Mouse (Mus musculus) heart, embryonic 11.5 days (tissue): ENCODE measurements around the gene Elobl. TPM values are rescaled to one million over a fixed set of nuclear protein-coding genes. Genes with fewer than 3 reads are reported as not detected.
"Not testable (repeated sequence)": the region's sequence is repeated elsewhere in the genome, so short reads cannot be mapped to it uniquely, and the experiment has no call there.

Source experiments
- ATAC-seq: fragments of 200-750 bp; cut with Nextera tagmentation; replicated peaks from 2 replicates; pipeline ENCODE4 v1.8.0; 2017; ENCODE audit warnings: moderate library complexity; ENCODE audit not compliant: insufficient number of reproducible peaks, low FRiP score, low TSS enrichment
- H3K27ac ChIP-seq: fragments of 300-500 bp; sonication (generic); 2 replicates; pipeline ENCODE4 v1.5.1; 2014; ENCODE audit warnings: mild to moderate bottlenecking, low read depth, low read length
- H3K27me3 ChIP-seq: fragments of 300-500 bp; sonication (generic); 2 replicates; pipeline ENCODE4 v1.6.1; 2014; ENCODE audit warnings: mild to moderate bottlenecking, low read length, mixed read lengths; ENCODE audit not compliant: control insufficient read depth, insufficient read depth
- H3K36me3 ChIP-seq: fragments of 300-500 bp; sonication (generic); 2 replicates; pipeline ENCODE4 v1.6.1; 2014; ENCODE audit warnings: mild to moderate bottlenecking, low read length, moderate library complexity, mixed read lengths; ENCODE audit not compliant: control insufficient read depth, insufficient read depth
- H3K4me1 ChIP-seq: fragments of 300-500 bp; sonication (generic); 2 replicates; pipeline ENCODE4 v1.6.1; 2014; ENCODE audit warnings: low read length; ENCODE audit not compliant: control insufficient read depth, insufficient read depth
- H3K4me2 ChIP-seq: fragments of 300-500 bp; sonication (generic); 2 replicates; pipeline ENCODE4 v1.6.1; 2014; ENCODE audit warnings: mild to moderate bottlenecking, moderate library complexity
- H3K4me3 ChIP-seq: fragments of 300-500 bp; sonication (generic); 2 replicates; pipeline ENCODE4 v1.5.1; 2014; ENCODE audit warnings: low read depth, low read length
- H3K9ac ChIP-seq: fragments of 300-500 bp; sonication (generic); 2 replicates; pipeline ENCODE4 v1.6.1; 2014; ENCODE audit warnings: mild to moderate bottlenecking, low read depth, low read length, moderate library complexity
- H3K9me3 ChIP-seq: fragments of 300-500 bp; sonication (generic); replicated peaks from 2 replicates; pipeline ENCODE4 v1.6.1; 2016; ENCODE audit warnings: low read length; ENCODE audit not compliant: control insufficient read depth
- WGBS: fragments of 180-500 bp; shearing (Covaris S2); extraction: QIAGEN DNeasy Blood & Tissue Kit; methylation state at CpG from one replicate; pipeline ENCODE4 v1.1.7; 2014; ENCODE audit not compliant: insufficient replicate concordance; 5-methylcytosine and 5-hydroxymethylcytosine counted together
- polyA plus RNA-seq: library from polyadenylated mRNA; unstranded; fragments of >200 nt; fragmentation: Nextera tagmentation; extraction: Ambion mirVana; gene quantifications from 2 replicates; pipeline ENCODE4 v1.2.1, GENCODE M21; 2014

Gene Elobl
- polyA plus RNA-seq, 1 experiment from 2014 or later = not detected

- H3K4me2 ChIP-seq = peak overlapping the region; percentile 25
- WGBS = 79% methylated on average over 5 of the region's 5 CpGs
- H3K9ac ChIP-seq = no peak overlapping the region
Measured at GRCm38 (mm10) chr11:89002621-89003020, 35.9 kb upstream of the Elobl start.

GRCm38 (mm10) chr11:89002068-89002467 lies 35.3 kb upstream of the Elobl start:
- 90% methylated on average over 5 of the region's 5 CpGs for WGBS
- Histone ChIP-seq H3K9me3 (no peaks in the 10 kb centered on the region), H3K4me3 (no peak overlapping the region), H3K27ac (no peak overlapping the region), H3K36me3 (no peaks in the 10 kb centered on the region), H3K9ac (no peak overlapping the region), H3K4me2 (0 out of 2 replicates have a peak overlapping the region, but pooled peaks have one; percentile 7), H3K27me3 (no peaks in the 10 kb centered on the region), H3K4me1 (peaks cover 15% of the 10 kb centered on the region)
- ATAC-seq = no peak

More at GRCm38 (mm10) chr11:89002621-89003020, 35.9 kb upstream of the Elobl start:
- Histone ChIP-seq H3K4me3 (no peak overlapping the region), H3K36me3 (no peaks in the 10 kb centered on the region), H3K4me1 (peaks cover 15% of the 10 kb centered on the region), H3K27ac (no peak overlapping the region), H3K27me3 (no peaks in the 10 kb centered on the region), H3K9me3 (no peaks in the 10 kb centered on the region)
- no peak for ATAC-seq

GRCm38 (mm10) chr11:89001569-89001968 lies 34.8 kb upstream of the Elobl start:
- peak overlapping the region; percentile 88; the same call in 1 of the 2 replicates for H3K4me2 ChIP-seq
- no peaks in the 10 kb centered on the region for H3K9me3 ChIP-seq
- no peak overlapping the region for H3K27ac ChIP-seq
- H3K9ac ChIP-seq = no peak overlapping the region
- 90% methylated on average over 7 of the region's 7 CpGs for WGBS
- no peaks in the 10 kb centered on the region for H3K27me3 ChIP-seq
- H3K4me1 ChIP-seq = peaks cover 15% of the 10 kb centered on the region
- H3K4me3 ChIP-seq = no peak overlapping the region
- H3K36me3 ChIP-seq = no peaks in the 10 kb centered on the region
- no peak for ATAC-seq

- no peak for ATAC-seq
- Histone ChIP-seq H3K27me3 (no peaks in the 10 kb centered on the region), H3K36me3 (no peaks in the 10 kb centered on the region), H3K4me1 (peaks cover 15% of the 10 kb centered on the region), H3K9ac (peak overlapping the region; percentile 84), H3K4me3 (peak overlapping the region; percentile 82), H3K9me3 (no peaks in the 10 kb centered on the region), H3K4me2 (peak overlapping the region; percentile 88), H3K27ac (no peak overlapping the region)
Measured at GRCm38 (mm10) chr11:89000527-89000819, 33.7 kb upstream of the Elobl start.

- peaks cover 15% of the 10 kb centered on the region for H3K4me1 ChIP-seq
- H3K4me3 ChIP-seq = peak overlapping the region; percentile 82
- H3K36me3 ChIP-seq = no peaks in the 10 kb centered on the region
- peak overlapping the region; percentile 73 for H3K27ac ChIP-seq
- ATAC-seq = no peak
- 16% methylated on average over 33 of the region's 33 CpGs for WGBS
- no peaks in the 10 kb centered on the region for H3K9me3 ChIP-seq
- H3K4me2 ChIP-seq = peak overlapping the region; percentile 88
- H3K27me3 ChIP-seq = no peaks in the 10 kb centered on the region
- H3K9ac ChIP-seq = peak overlapping the region; percentile 84
Measured at GRCm38 (mm10) chr11:88999723-89000526, 33.2 kb upstream of the Elobl start.

GRCm38 (mm10) chr11:88998974-88999722 lies 32.4 kb upstream of the Elobl start, which contains the start of gene Trim25:
Trim25 (plus strand) TSS chr11:88999376.
- Histone ChIP-seq H3K9ac (peak within 1 kb of the TSS; percentile 84), H3K36me3 (no peaks in the 10 kb centered on the region), H3K27me3 (no peaks in the 10 kb centered on the region), H3K4me3 (peak within 1 kb of the TSS; percentile 82), H3K27ac (peak within 1 kb of the TSS; percentile 73), H3K4me2 (peak within 1 kb of the TSS; percentile 88), H3K4me1 (peaks cover 15% of the 10 kb centered on the region), H3K9me3 (no peaks in the 10 kb centered on the region)
- ATAC-seq = peak; percentile 89
- 2% methylated on average over 48 of the region's 48 CpGs for WGBS

- Histone ChIP-seq H3K4me1 (peaks cover 14% of the 10 kb centered on the region), H3K4me2 (peak overlapping the region; percentile 88), H3K27me3 (no peaks in the 10 kb centered on the region), H3K9me3 (no peaks in the 10 kb centered on the region), H3K4me3 (no peak overlapping the region), H3K27ac (no peak overlapping the region), H3K9ac (no peak overlapping the region), H3K36me3 (no peaks in the 10 kb centered on the region)
- ATAC-seq = no peak
- WGBS = 13% methylated on average over 3 of the region's 3 CpGs
Measured at GRCm38 (mm10) chr11:88998406-88998805, 31.7 kb upstream of the Elobl start.

- H3K9ac ChIP-seq, H3K4me3 ChIP-seq, H3K36me3 ChIP-seq, H3K4me2 ChIP-seq, ATAC-seq, H3K27ac ChIP-seq, H3K9me3 ChIP-seq, H3K27me3 ChIP-seq, H3K4me1 ChIP-seq: not testable (repeated sequence)
- 81% methylated on average over 5 of the region's 5 CpGs for WGBS
Measured at GRCm38 (mm10) chr11:88997343-88997742, 30.6 kb upstream of the Elobl start.
